Mouse (Mus musculus) thymus, adult 2 months (tissue): Measurements from ENCODE around the gene Btbd9.

Source experiments
- CTCF ChIP-seq: fragments of 200-500 bp; IDR thresholded peaks from 2 replicates; pipeline ENCODE4 v1.5.1; 2012; ENCODE audit warnings: mild to moderate bottlenecking, control low read depth, low read length, moderate library complexity, borderline replicate concordance; ENCODE audit not compliant: control insufficient read depth, poor library complexity, insufficient read depth; ENCODE audit errors: extremely low read depth
- POLR2A ChIP-seq: fragments of 200-500 bp; IDR thresholded peaks from 2 replicates; pipeline ENCODE4 v1.6.1; 2012; ENCODE audit warnings: mild to moderate bottlenecking, low read length, control low read depth, moderate library complexity; ENCODE audit not compliant: control insufficient read depth, poor library complexity, insufficient read depth; ENCODE audit errors: extremely low read depth

- TF ChIP-seq POLR2A (no peak), CTCF (no peak)
These were observed 379.6 kb downstream of the Btbd9 start for GRCm38 (mm10) chr17:30196401-30197279.
